Mouse (Mus musculus) MEL (cell line): ENCODE results near the gene Cenpn.

Experiments
- CHD1 ChIP-seq: IDR thresholded peaks from 2 replicates; pipeline ENCODE4 v1.6.1; 2012; ENCODE audit warnings: low read depth, mild to moderate bottlenecking, inconsistent platforms, low read length, improper control_type of control experiment
- CHD2 ChIP-seq: IDR thresholded peaks from 2 replicates; pipeline ENCODE4 v1.6.1; 2011; ENCODE audit warnings: low read length, improper control_type of control experiment
- CTCF ChIP-seq, 3 experiments: IDR thresholded peaks in 2 of 3; conservative IDR thresholded peaks in 1 of 3; 2 replicates each; pipeline ENCODE4 v1.5.1; 2011 to 2012; ENCODE audit warnings: low read length in 3 of 3, low read depth in 2 of 3, mild to moderate bottlenecking in 2 of 3, improper control_type of control experiment in 1 of 3, inconsistent platforms in 1 of 3, mixed read lengths in 1 of 3, moderate library complexity in 1 of 3; ENCODE audit not compliant: control insufficient read depth in 1 of 3, insufficient read depth in 1 of 3, poor library complexity in 1 of 3, severe bottlenecking in 1 of 3
- EP300 ChIP-seq, 2 experiments: IDR thresholded peaks; 2 replicates each; pipeline ENCODE4 v1.6.1; 2011; ENCODE audit warnings: improper control_type of control experiment in 2 of 2, low read length in 2 of 2, low read depth in 1 of 2, mild to moderate bottlenecking in 1 of 2
- GABPA ChIP-seq: IDR thresholded peaks from 2 replicates; pipeline ENCODE4 v1.6.1; 2012; ENCODE audit warnings: low read depth, mild to moderate bottlenecking, inconsistent platforms, low read length, improper control_type of control experiment, moderate library complexity
- GATA1 ChIP-seq: IDR thresholded peaks from 2 replicates; pipeline ENCODE4 v1.6.1; 2011; ENCODE audit warnings: low read depth, low read length, improper control_type of control experiment
- JUND ChIP-seq: IDR thresholded peaks from 2 replicates; pipeline ENCODE4 v1.6.1; 2011; ENCODE audit warnings: low read depth, mild to moderate bottlenecking, improper control_type of control experiment, low read length
- MAFK ChIP-seq: IDR thresholded peaks from 2 replicates; pipeline ENCODE4 v1.6.1; 2011; ENCODE audit warnings: low read depth, mild to moderate bottlenecking, low read length, improper control_type of control experiment, borderline replicate concordance
- MYC ChIP-seq: IDR thresholded peaks from 2 replicates; pipeline ENCODE4 v1.6.1; 2011; ENCODE audit warnings: low read depth, mild to moderate bottlenecking, low read length, improper control_type of control experiment, moderate library complexity
- NRF1 ChIP-seq: IDR thresholded peaks from 2 replicates; pipeline ENCODE4 v1.6.1; 2014; ENCODE audit warnings: low read depth, mild to moderate bottlenecking, inconsistent platforms, low read length, improper control_type of control experiment, moderate library complexity; ENCODE audit not compliant: poor library complexity, insufficient read depth, severe bottlenecking
- POLR2A ChIP-seq, 2 experiments: IDR thresholded peaks; 2 replicates each; pipeline ENCODE4 v1.6.1; 2011 to 2012; ENCODE audit warnings: low read length in 2 of 2, mild to moderate bottlenecking in 2 of 2, control low read depth in 1 of 2, improper control_type of control experiment in 1 of 2, low read depth in 1 of 2, moderate library complexity in 1 of 2; ENCODE audit not compliant: control insufficient read depth in 1 of 2, insufficient read depth in 1 of 2, poor library complexity in 1 of 2
- POLR2AphosphoS2 ChIP-seq: IDR thresholded peaks from 2 replicates; pipeline ENCODE4 v1.6.1; 2011; ENCODE audit warnings: low read length, improper control_type of control experiment
- TCF12 ChIP-seq: IDR thresholded peaks from 2 replicates; pipeline ENCODE4 v1.6.1; 2014; ENCODE audit warnings: low read depth, mild to moderate bottlenecking, inconsistent platforms, low read length, improper control_type of control experiment, moderate library complexity

- no peak for TF ChIP-seq POLR2A (IDR thresholded peaks at IDR 0.05; ENCODE audit: control insufficient read depth in 1 of 2, insufficient read depth in 1 of 2, low read depth in 1 of 2, low read length in 2 of 2, poor library complexity in 1 of 2)
- TF ChIP-seq MAFK = no peak
- no peak for TF ChIP-seq NRF1
- no peak for TF ChIP-seq MYC
- TF ChIP-seq CTCF (IDR thresholded peaks at IDR 0.05 in 2 of 3, conservative IDR thresholded peaks at IDR 0.05 in 1 of 3; ENCODE audit: control insufficient read depth in 1 of 3, insufficient read depth in 1 of 3, low read depth in 2 of 3, low read length in 3 of 3, poor library complexity in 1 of 3, severe bottlenecking in 1 of 3) = no peak
- TF ChIP-seq GABPA = no peak
- no peak for TF ChIP-seq TCF12
- TF ChIP-seq GATA1 = no peak
- no peak for TF ChIP-seq CHD1
- TF ChIP-seq POLR2AphosphoS2 = no peak
- no peak for TF ChIP-seq EP300 (IDR thresholded peaks at IDR 0.05; ENCODE audit: low read depth in 1 of 2, low read length in 2 of 2)
- no peak for TF ChIP-seq JUND
- no peak for TF ChIP-seq CHD2
Observed at GRCm38 (mm10) chr8:116975606-116976005, 54.1 kb downstream of the Cenpn start.
